Mouse (Mus musculus) inflammation-experienced regulatory T-cells, adult 6 months (primary cell): ENCODE data around the gene Arhgef38. TPM values are rescaled to one million over a fixed set of nuclear protein-coding genes. Genes with fewer than 3 reads are reported as not detected.

Experiments used
- ATAC-seq: one replicate; pipeline ENCODE4 v1.8.0; 2017
- polyA plus RNA-seq, 3 experiments: library from polyadenylated mRNA; unstranded; fragments of 100-300 nt; shearing (Covaris generic); gene quantifications; one replicate each; pipeline ENCODE4 v1.2.1; 2017

Arhgef38 gene
- polyA plus RNA-seq = under 1 TPM in 1 of 3 experiments, not detected in 2; 0.08 TPM

DNA sequence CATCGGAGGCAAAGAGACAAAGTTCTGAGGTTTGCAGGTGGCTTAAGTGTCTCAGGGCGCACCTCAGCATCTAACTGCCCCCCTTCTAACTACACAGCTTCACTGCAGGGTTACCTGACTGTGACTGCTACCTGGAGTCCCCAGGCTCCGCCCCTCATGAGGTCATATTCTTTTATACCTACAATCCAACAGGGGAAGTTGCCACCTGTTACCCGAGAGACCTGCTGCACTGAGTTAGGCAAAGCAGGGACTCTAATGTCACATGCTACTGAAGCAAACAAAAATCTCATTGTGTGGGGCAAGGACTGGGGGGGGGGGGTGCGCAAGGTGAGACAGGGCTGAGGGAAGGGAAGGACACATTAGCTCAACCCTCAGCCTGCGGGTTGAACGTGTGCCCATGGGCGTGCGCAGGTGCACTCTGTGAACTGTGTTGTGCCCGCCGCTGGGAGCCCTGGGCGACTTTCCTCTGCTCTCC is at the start of gene Arhgef38:
TSS of gene Arhgef38 (minus strand) at position 129 of the 475 bp plus-strand sequence.
- no peak for ATAC-seq

DNA sequence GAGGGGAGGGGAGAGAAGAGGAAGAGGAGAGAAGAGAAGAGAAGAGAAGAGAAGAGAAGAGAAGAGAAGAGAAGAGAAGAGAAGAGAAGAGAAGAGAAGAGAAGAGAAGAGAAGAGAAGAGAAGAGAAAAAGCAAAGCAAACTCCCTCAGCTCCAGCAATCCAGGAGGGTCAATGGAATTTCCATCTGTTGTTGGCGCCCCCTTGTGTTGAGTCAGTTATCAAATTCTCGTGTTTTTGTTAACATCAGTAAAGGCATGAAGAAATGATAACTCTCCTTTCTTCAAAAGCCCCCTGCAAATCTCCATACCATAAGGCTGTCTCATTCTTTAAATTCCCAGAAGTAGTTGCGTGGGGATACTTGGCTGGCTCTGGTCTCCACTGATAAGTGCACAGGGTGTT is 37.1 kb upstream of the Arhgef38 start:
- ATAC-seq = no peak

DNA sequence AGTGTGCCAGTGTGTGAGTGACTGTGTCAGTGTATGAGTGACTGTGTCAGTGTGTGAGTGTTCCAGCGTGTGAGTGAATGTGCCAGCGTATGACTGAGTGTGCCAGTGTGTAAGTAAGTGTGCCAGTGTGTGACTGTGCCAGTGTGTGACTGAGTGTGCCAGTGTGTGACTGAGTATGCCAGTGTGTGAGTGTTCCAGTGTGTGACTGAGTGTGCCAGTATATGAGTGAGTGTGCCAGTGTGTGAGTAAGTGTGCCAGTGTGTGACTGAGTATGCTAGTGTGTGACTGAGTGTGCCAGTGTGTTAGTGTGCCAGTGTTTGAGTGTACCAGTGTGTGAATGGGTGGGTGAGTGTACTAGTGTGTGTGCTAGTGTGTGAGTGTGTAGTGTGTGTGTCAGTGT is 24.1 kb upstream of the Arhgef38 start:
- ATAC-seq = no peak

DNA sequence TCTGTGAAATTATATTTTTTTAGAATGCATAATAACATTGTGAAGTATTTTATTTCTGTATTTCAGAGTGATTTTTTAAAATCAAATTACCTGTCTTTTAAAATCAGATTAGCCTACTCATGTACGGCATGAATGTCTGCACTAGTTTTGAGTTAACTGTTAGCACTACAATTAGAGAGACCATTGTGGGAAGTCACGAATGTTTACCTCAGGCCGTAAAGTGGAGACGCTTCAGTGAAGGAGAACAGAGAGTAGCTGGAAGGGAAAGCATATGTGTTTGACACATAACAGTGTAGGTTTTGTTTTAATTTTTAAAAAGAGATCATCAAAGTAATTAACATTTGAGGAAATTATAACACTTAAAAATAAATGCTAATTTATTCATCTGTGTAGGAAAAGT is 21.1 kb upstream of the Arhgef38 start:
- no peak for ATAC-seq

DNA sequence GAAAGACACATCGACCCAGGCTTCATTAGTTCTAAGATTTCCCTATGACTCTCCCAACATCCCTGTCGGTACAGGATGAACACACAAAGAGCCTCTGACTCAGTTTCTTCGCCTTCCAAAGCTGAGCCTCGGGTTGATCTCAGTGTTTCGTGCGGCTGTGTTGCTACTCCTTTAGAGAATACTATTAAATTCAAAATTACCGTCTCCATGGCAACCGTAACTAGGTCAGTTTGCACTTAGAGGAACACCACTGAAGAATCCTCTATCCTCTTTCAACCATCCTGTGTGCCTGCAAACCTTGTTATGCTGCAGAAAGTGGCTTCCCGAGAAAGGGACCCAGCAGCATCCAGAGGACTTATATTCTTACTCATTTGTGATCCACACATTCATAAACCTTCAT is 9.3 kb upstream of the Arhgef38 start:
- ATAC-seq = no peak

DNA sequence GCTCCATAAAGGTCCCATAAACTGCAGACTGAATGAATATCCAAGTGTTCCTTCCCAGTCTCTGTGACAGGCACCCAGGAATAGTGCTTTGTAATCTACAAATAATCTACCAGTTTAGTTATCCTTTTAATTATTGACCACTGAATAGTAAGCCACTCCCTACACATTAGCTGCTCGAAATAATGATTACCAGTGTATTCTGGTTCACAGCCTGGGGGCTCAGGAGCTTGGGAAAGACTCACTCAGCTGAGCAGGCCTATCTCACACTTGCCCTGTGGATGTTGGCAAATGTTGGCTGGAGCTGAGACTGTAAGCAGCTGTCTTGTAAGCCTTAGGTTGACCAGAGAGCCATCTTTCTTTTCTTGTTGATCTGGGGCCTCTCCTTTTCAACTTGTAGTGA is 7.2 kb upstream of the Arhgef38 start:
- ATAC-seq = no peak

DNA sequence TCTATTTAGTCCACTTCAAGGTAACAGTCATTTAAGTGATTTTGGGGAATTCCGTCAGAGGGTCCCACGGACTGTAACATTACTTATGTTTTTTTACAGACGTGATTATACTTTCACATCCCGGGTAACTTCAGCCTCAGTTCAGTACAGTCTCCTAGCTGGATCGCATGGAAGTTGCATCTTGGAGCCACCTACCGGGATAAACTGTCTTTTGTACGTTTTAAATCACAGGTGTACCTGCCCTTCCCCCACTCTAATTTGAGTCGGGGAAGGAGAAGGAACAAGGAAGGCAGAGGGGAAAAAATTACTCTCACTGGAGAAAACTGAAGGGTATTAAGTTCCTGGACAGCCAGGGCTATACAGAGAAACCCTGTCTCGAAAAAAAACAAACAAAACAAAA is 756 bp downstream of the Arhgef38 start:
- ATAC-seq = no peak

DNA sequence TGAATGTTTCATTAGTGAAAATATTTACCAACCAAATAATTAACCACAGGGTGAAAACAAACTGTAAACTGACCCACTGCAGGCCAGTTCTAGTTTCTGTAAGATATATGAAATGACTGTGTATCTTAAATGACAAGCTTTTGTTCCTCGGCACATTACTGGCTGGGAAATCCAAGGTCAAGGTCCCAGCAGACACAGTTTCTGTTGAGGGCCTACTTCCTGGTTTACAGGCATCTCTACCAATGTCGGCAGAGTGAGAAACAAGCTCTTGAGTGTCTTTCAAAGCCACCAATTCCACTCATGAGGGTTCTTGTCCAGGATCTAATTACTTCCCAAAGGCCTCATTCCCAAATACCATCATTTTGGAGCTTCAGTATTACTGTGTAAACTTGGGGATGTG is 4.3 kb downstream of the Arhgef38 start:
- ATAC-seq = no peak

DNA sequence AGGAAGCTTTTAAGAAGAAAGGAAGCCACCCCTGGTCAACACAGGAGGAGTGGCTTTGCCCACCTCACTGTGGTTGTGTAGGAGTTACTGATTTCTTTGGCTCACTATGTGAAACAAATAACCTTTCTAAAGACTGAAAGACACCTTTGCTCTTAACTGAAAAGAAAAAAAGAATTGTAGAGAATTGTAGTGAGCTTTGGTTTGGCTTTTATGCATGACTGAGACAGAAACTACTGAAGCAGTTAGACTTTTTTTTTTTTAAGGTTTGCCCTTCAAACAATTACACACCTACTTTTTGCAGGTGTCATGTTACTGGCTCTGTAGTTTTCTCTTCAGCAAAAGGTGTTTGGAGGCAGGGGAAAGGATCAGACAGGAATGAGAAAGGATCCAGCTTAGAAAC is 5.2 kb downstream of the Arhgef38 start:
- ATAC-seq = no peak

DNA sequence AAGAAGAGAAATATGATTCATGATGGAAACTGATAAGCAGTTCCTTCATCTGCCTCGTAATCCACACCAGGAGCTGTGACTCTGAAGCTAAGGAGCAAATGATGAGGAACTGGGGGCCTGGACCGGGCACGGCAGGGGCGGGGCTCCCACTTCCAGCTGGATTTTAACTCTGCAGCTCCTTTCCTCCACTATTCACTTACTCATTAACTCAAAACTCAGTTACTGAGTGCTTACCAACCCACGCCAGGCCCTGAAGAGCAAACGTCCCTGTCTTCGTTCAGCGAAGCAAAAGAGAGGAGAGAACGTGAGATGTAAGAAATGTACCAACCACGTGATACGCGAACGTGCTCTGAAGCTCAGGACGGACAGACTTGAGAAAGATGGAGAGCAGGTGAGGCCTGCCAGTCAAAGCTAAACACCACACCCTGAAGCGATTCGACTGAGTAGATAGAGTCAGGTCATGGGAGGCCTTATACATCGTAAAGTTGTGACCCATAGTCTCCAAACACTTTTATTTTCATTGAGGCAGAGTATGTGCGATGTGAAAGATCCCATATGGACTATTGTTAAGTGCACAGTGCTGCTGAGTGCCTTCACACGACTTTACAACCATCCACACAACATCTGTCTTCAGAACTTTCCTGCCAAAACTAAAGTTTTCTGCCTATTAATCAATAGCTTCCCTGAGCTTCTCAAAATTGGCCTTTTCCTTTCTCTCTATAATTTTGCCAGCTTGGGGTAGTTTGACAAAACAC is 7.3 kb downstream of the Arhgef38 start:
- ATAC-seq = no peak

DNA sequence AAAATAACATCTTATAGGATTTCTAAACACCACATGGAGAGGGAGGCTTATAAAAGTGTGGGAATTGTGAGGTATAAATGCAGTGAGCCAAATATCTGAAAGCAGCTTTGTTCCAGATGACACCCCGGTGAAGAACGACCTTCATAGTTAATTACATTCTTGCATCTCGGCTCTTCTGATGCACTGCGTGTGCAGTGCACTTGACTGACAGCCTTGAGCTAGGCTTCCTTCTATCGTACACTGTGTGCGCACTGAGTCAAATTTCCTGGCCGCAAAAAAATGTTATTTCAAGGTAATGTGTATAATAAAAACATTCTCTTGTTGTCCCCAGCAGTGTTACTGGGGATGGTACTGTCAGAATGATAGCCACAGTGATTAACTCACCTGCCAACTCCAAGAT is 16.2 kb downstream of the Arhgef38 start:
- no peak for ATAC-seq

DNA sequence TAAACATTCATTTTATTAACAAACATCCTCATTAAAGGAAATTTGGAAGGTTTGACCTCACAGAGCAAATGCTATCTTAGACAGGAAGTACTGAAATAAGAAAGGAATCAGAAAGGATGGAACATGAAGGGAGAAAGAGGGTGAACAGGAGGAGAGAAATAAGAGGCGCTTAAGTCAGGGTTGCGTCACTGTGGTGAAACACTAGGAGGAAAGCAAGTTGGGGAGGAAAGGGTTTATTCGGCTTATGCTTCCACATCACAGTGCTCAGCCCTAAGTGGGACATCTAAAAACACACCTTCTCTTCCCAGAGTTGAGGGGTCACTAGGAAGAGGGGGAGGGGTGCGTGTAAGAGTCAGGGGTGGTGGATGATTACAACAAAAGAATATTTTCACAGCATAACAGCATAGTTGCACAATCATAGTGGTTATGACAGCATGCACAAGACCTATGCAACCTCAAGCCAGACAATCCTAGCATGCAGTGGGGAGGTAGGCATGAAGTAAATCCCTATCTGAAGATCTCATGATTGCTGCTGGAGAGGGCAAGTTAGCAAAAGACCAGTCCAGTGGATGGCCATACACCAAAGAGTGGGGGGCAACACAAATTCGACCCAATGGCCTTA is 19.4 kb downstream of the Arhgef38 start:
- no peak for ATAC-seq

DNA sequence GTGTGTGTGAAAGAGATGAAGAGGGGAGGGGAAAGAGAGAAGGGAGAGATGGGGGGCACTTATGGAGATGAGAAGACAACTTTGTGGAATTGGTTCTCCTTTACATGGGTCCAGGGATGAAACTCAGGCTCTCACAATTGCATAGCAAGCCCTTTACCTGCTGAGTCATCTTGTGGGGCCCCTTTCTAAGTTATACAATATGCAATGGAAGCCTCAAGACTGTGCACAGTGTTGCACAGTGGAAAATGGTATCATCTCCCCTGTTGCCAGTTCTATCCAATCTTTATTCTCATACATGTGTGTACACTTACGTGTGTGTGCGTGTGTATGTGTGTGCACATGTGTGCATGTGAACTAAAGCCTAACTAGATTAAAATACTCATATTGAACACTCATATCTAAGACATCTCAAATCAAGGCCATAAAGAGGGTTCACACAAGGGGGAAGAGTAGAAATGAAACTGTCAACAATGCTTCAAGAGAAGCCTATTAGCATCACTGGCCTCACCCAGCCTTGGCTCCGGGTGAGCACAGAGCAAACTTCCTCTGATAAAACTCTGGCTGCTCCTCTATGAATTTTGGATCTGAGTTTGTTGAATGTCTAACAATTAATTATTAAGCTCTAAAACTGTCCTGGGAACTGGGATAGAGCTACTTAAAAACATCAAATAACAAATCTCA is 21.2 kb downstream of the Arhgef38 start:
- ATAC-seq = no peak

DNA sequence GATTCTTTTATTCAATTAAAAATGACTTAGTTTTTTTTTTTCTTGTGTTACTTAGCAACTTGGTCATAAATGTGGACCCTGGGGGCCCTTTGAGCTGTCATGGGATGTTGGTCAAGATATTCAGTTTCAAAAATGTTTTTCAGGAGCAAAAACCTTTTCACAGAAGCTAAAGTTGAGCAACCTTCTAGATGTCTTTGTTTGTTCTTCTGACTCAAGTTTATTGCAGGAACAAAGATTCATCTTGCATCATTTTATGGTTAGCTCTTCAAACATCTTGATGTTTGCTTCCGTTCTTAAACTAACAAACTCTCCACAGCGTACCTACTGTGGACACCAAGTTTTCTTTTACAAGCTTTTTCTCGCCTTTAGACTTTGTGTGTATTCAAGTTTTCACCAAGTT is 23.4 kb downstream of the Arhgef38 start:
- ATAC-seq = no peak

DNA sequence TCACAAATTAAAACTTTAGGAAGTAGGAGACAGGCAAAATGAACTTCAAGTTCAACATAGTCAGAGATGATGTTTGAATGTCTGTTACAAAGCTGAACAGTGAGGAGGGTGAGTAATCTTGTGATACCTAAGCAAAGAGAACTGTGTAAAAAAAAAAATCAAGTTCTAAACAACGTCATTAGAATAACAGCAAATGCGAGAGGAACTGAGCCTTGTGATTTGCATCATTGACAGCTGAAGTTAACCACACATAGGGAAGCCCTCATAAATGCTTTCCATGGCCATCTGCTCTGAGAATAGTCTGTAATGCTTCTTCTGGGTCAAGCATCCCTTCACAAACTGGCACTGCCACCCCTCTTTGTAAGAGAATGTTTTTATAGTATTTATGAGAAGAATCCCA is 31.0 kb downstream of the Arhgef38 start:
- ATAC-seq = no peak

DNA sequence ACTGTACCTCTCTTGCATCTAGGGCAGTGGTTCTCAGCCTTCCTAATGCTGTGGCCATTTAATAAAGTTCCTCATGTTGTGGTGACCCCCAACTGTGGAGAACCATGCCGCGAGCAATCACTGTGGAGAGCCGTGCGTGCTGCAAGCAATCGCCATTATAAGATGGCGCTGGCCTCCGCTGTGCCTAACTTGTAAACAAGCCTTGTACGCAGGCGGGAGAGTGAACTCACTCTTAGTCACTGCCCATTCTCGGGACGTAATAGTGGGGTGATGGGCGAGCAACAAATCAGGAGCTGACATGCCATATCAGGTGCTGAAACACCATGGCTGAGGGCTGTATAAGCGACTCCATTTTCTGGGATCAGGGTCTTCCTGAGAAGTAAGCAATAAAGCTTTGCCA is 32.6 kb downstream of the Arhgef38 start:
- no peak for ATAC-seq

DNA sequence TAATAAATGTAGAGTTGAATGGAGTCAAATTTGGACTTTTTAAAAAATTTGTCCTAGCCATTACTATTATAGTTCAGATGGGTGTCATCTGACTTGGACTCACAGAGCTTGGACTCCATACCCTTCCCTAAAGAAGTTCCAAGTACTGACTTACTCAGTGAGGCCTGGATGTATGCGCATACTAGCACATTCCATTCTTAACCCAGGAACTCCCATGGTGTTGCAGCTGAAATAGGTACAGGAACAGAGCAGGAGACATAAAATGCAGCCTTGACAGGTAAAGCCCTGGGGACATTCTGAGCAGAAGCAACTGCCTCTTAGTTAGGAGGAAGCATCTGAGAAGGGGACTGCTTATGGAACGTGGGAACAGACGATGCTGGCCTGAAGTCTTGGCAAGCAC is 45.8 kb downstream of the Arhgef38 start:
- ATAC-seq = no peak

DNA sequence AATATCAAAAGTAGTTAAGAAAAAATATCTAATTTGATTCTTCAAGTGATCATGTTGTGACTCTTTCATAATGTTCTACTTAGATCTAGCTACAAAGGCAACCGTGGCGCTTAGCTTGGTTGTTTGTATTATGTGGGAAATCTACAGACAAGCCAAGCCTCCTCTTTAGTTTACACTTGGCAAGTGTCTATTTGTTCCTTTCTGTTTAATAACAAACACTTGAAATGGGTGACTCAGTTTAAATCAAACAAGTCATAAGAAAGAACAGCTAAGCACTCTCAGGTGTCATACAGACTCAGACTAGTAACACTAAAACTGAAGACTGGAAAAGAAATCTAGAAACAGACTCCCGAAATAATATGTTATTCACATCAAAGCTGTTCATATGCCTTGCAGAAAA is 47.2 kb downstream of the Arhgef38 start:
- no peak for ATAC-seq

DNA sequence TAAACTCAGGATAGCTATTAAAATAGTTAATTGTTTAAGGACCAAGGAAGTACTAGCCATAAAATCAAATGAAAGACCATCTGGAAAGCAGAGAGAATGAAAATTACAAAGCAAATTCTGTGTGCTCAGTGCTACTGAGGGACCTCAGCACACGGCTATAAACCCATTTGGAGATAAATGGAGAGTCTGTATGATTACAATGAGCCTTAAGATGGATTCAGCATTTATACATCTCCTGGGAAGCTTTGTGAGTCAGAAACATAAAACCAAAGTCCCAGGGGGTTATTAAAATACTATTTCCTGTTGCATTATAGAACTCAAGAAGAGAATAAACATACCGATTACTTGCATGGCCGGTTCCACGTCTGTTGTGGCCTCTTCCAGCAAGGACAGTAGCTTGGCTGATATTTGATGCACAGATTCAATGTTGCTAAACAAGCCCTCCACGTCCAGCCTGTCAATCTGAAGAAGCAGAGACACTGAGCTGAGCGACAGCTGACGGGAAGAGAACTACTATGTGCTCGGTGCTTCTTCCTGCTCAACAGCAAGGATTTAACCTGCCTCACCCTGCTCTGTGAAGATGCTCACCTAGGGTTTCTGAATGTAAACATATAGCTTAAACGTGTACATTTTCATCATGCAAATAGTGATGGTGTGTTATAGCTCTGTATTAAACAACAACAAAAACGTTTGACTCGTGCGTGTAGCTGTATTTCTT is 58.6 kb downstream of the Arhgef38 start:
- ATAC-seq = no peak

DNA sequence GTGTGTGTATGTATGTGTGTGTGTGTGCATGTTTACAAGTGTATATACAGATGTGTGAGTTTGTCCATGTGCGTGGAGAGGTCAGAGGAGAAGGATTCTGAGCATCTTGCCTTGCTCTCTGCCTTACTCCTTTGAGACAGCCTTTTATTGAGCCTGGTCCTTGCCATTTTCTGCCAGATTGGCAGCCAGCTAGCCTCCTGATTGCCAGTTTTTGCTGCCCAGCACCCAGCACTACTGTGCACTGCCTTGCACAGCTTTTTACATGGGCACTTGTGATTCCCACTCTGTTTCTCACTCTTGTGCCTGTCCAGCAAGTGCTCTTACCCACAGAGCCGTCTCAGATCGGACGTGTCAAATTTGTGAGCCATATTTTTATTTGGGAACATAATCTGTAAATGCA is 62.5 kb downstream of the Arhgef38 start:
- ATAC-seq = no peak

DNA sequence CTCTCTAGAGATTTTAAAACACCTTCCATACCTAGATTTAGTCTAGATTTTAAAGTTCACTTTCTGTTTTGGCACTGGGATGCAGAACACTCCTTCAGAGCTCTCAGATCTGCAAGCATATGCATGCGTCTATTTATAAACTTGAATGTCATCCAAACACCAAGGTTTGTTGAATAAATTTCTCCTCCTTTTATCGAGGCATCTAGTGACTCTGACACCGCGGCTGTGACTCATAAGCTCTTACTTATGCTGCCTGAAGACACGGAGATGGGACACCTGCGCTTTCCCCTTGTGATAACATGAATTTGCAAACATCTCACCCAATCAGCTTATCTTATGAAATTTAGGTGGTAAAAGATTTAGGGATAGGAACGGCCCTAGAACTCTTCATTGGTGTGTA is 65.0 kb downstream of the Arhgef38 start:
- no peak for ATAC-seq

DNA sequence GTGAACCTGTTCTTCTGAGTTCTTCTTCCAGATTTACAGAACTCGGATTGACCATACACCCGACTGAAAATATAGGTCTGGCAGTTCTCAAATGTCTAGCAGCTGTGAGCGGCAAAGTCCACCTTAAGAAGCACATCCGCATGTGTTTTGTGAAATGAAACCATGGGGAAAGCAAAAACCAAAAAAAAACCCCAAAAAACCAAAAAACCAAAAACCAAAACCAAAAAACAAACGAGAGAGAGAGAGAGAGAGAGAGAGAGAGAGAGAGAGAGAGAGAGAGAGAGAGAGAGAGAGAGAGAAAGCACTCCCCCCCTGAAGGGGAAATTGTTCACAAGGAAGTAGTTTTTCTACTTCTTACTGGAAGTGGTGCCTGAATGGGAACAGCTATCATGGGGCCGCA is 67.2 kb downstream of the Arhgef38 start:
- ATAC-seq = no peak

DNA sequence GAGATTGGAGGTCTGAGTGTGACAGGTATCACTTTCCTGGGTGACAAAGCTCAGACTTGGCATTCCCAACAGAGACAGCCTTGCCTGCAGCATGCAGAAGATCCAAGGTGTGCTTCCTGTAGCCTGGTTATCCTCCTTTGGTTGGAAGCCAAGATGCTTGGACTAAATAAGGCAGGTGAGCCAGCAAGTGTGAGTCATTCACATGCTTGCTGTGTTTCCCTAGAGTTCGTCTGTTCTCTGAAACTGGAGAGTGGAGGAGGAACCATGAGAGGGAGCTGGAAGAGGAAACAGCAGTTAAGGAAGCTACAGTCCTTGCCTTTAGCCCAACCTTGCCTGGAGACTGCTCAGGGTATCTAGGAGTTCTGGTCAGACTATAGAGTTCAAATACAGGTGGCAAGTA is 69.6 kb downstream of the Arhgef38 start:
- ATAC-seq = no peak
